Mouse (Mus musculus) testis, adult 2 months (tissue): ENCODE results near the gene Pola2.

Experiments used
- CTCF ChIP-seq: fragments of 200-500 bp; IDR thresholded peaks from 2 replicates; pipeline ENCODE4 v1.5.1; 2012; ENCODE audit warnings: low read depth, mild to moderate bottlenecking, inconsistent platforms, low read length, moderate library complexity; ENCODE audit not compliant: control insufficient read depth, insufficient read depth, insufficient replicate concordance
- POLR2A ChIP-seq: fragments of 200-500 bp; IDR thresholded peaks from 2 replicates; pipeline ENCODE4 v1.6.1; 2012; ENCODE audit warnings: low read depth, mild to moderate bottlenecking, inconsistent platforms, low read length, moderate library complexity; ENCODE audit not compliant: control insufficient read depth

DNA sequence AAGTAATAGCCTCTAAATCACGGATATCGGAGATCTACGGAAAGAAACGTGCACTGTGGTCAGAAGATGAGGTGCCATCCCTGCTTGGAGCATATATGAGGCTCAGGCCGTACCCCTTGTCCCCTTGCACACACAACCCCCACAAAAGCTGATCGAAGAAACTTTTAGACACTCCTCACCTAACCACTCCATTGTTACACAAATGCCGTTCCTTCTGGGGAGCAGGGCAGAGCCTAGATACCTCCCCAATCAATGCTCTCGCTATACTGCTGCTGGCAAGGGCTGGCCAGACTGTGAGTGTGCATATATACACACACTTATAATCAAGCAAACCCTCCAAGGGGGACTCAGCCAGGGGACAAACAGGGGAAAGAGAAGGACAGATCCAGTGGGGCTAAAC, 45.1 kb upstream of the Pola2 start:
- TF ChIP-seq POLR2A (no peak), CTCF (no peak)
